Mouse (Mus musculus) lung, postnatal 0 days (tissue): ENCODE results near the gene E130114P18Rik. TPM values are rescaled to one million over a fixed set of nuclear protein-coding genes. Genes with fewer than 3 reads are reported as not detected.
A peak's percentile ranks its signal among the peaks of the same experiment; 100 is the strongest.

Experiments
- ATAC-seq: fragments of 200-750 bp; cut with Nextera tagmentation; 2 replicates; pipeline ENCODE4 v1.8.0; 2017; ENCODE audit warnings: moderate library complexity
- DNase-seq: peaks from one replicate; pipeline ENCODE4 v3.0.0-alpha.2; 2016; ENCODE audit warnings: low spot score
- H3K27ac ChIP-seq: fragments of 300-500 bp; sonication (generic); 2 replicates; pipeline ENCODE4 v1.5.1; 2014; ENCODE audit warnings: antibody characterized with exemption, mild to moderate bottlenecking, low read length, mixed read lengths
- H3K27me3 ChIP-seq: fragments of 300-500 bp; sonication (generic); replicated peaks from 2 replicates; pipeline ENCODE4 v1.6.1; 2014; ENCODE audit warnings: low read length, mixed read lengths; ENCODE audit not compliant: insufficient read depth
- H3K36me3 ChIP-seq: fragments of 300-500 bp; sonication (generic); 2 replicates; pipeline ENCODE4 v1.6.1; 2014; ENCODE audit warnings: low read length, mixed read lengths; ENCODE audit not compliant: insufficient read depth
- H3K4me1 ChIP-seq: fragments of 300-500 bp; sonication (generic); 2 replicates; pipeline ENCODE4 v1.6.1; 2014; ENCODE audit warnings: antibody characterized with exemption, low read depth, low read length, mixed read lengths; ENCODE audit not compliant: insufficient read depth
- H3K4me2 ChIP-seq: fragments of 300-500 bp; sonication (generic); replicated peaks from 2 replicates; pipeline ENCODE4 v1.6.1; 2014; ENCODE audit warnings: low read depth, mild to moderate bottlenecking, low read length, moderate library complexity, mixed read lengths
- H3K4me3 ChIP-seq: fragments of 300-500 bp; sonication (generic); 2 replicates; pipeline ENCODE4 v1.5.1; 2014; ENCODE audit warnings: low read depth, low read length
- H3K9ac ChIP-seq: fragments of 300-500 bp; sonication (generic); replicated peaks from 2 replicates; pipeline ENCODE4 v1.6.1; 2014; ENCODE audit warnings: low read depth, mild to moderate bottlenecking
- H3K9me3 ChIP-seq: fragments of 300-500 bp; sonication (generic); 2 replicates; pipeline ENCODE4 v1.6.1; 2016; ENCODE audit warnings: low read length, mixed read lengths
- CTCF ChIP-seq: IDR thresholded peaks from 2 replicates; pipeline ENCODE4 v1.5.1; 2016; ENCODE audit warnings: antibody characterized with exemption, mild to moderate bottlenecking
- EP300 ChIP-seq: IDR thresholded peaks from 2 replicates; pipeline ENCODE4 v1.6.1; 2016; ENCODE audit warnings: antibody characterized with exemption, mild to moderate bottlenecking, control low read depth
- WGBS: fragments of 180-500 bp; shearing (Covaris S2); extraction: QIAGEN DNeasy Blood & Tissue Kit; methylation state at CpG from one replicate; pipeline ENCODE4 v1.1.7; 2014; 5-methylcytosine and 5-hydroxymethylcytosine counted together
- polyA plus RNA-seq: library from polyadenylated mRNA; unstranded; fragments of >200 nt; fragmentation: Nextera tagmentation; extraction: Ambion mirVana; gene quantifications from 2 replicates; pipeline ENCODE4 v1.2.1, GENCODE M21; 2015

The E130114P18Rik gene
- polyA plus RNA-seq, 1 experiment from 2014 or later: 0.76 TPM

GRCm38 (mm10) chr4:97584445-97585130 is 193.3 kb downstream of the E130114P18Rik start:
- DNase-seq (no peak), ATAC-seq (no peak)
- H3K4me2 ChIP-seq: no peak overlapping the region
- H3K9ac ChIP-seq: no peak overlapping the region
- H3K4me3 ChIP-seq: no peak overlapping the region
- no peak for TF ChIP-seq EP300
- no peak for TF ChIP-seq CTCF
- no peak overlapping the region for H3K27ac ChIP-seq
- no peaks in the 10 kb centered on the region for H3K9me3 ChIP-seq
- WGBS: 66% methylated on average over 9 of the region's 9 CpGs
- H3K36me3 ChIP-seq: no peaks in the 10 kb centered on the region
- no peaks in the 10 kb centered on the region for H3K27me3 ChIP-seq
- no peaks in the 10 kb centered on the region for H3K4me1 ChIP-seq

GRCm38 (mm10) chr4:97582796-97583430 is 195.0 kb downstream of the E130114P18Rik start:
- no peak overlapping the region for H3K27ac ChIP-seq

GRCm38 (mm10) chr4:97582064-97582415 is 195.8 kb downstream of the E130114P18Rik start:
- Histone ChIP-seq H3K27me3 (no peaks in the 10 kb centered on the region), H3K27ac (no peak overlapping the region), H3K9ac (no peak overlapping the region), H3K4me3 (no peak overlapping the region), H3K9me3 (no peaks in the 10 kb centered on the region), H3K4me1 (no peaks in the 10 kb centered on the region), H3K4me2 (no peak overlapping the region), H3K36me3 (no peaks in the 10 kb centered on the region)
- WGBS: 57% methylated on average over 3 of the region's 3 CpGs
- no peak for ATAC-seq
- no peak for DNase-seq
- TF ChIP-seq CTCF (no peak), EP300 (no peak)

More at GRCm38 (mm10) chr4:97582796-97583430, 195.0 kb downstream of the E130114P18Rik start:
- Histone ChIP-seq H3K9me3 (no peaks in the 10 kb centered on the region), H3K4me3 (no peak overlapping the region), H3K4me1 (no peaks in the 10 kb centered on the region), H3K36me3 (no peaks in the 10 kb centered on the region), H3K4me2 (no peak overlapping the region; the same call in 1 of the 2 replicates), H3K27me3 (no peaks in the 10 kb centered on the region), H3K9ac (no peak overlapping the region)
- WGBS: 50% methylated on average over 15 of the region's 15 CpGs
- DNase-seq (peak; percentile 20), ATAC-seq (no peak)
- TF ChIP-seq CTCF: no peak
- no peak for TF ChIP-seq EP300

GRCm38 (mm10) chr4:97581314-97582063 is 196.4 kb downstream of the E130114P18Rik start:
- TF ChIP-seq EP300 (no peak), CTCF (no peak)
- DNase-seq: no peak
- H3K36me3 ChIP-seq: no peaks in the 10 kb centered on the region

DNA sequence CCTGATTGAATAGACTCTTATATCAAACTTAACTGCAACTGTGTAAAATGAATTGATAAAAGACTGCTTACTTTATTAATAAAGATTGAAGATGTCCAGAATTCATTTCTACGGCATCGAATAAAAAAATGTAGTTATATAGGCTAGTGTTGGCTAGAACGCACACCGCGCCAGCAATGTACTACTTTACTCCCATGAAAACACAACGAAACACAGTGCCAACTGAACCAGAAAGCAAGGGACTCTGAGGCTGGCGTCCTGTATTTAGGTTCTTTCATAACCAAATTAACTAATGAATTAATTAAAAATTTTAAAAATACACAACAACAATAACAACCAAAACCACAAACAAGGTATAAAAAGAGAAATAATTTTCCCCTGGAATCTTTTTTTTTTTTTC is 197.0 kb downstream of the E130114P18Rik start:
- no peak for DNase-seq
- H3K4me1 ChIP-seq: no peaks in the 10 kb centered on the region
- WGBS: 93% methylated on average over 7 of the region's 7 CpGs

More at GRCm38 (mm10) chr4:97581314-97582063, 196.4 kb downstream of the E130114P18Rik start:
- WGBS: 58% methylated on average over 12 of the region's 12 CpGs
- Histone ChIP-seq H3K27ac (no peak overlapping the region), H3K9ac (no peak overlapping the region), H3K4me3 (no peak overlapping the region), H3K4me2 (no peak overlapping the region), H3K9me3 (no peaks in the 10 kb centered on the region), H3K4me1 (no peaks in the 10 kb centered on the region), H3K27me3 (no peaks in the 10 kb centered on the region)
- no peak for ATAC-seq

GRCm38 (mm10) chr4:97578571-97579165 is 199.2 kb downstream of the E130114P18Rik start:
- Histone ChIP-seq H3K4me2 (no peak overlapping the region), H3K27me3 (no peaks in the 10 kb centered on the region), H3K27ac (no peak overlapping the region), H3K4me3 (no peak overlapping the region), H3K9me3 (no peaks in the 10 kb centered on the region), H3K9ac (no peak overlapping the region), H3K36me3 (no peaks in the 10 kb centered on the region), H3K4me1 (no peaks in the 10 kb centered on the region)
- WGBS: 74% methylated on average over 9 of the region's 9 CpGs
- no peak for DNase-seq
- no peak for ATAC-seq
- TF ChIP-seq CTCF (no peak), EP300 (no peak)

More for the DNA sequence above, 197.0 kb downstream of the E130114P18Rik start:
- no peak overlapping the region for H3K27ac ChIP-seq
- H3K27me3 ChIP-seq: no peaks in the 10 kb centered on the region
- ATAC-seq: no peak
- no peak overlapping the region for H3K4me3 ChIP-seq
- H3K4me2 ChIP-seq: no peak overlapping the region
- no peaks in the 10 kb centered on the region for H3K9me3 ChIP-seq
- no peaks in the 10 kb centered on the region for H3K36me3 ChIP-seq
- H3K9ac ChIP-seq: no peak overlapping the region
- TF ChIP-seq CTCF (no peak), EP300 (no peak)
